Mouse (Mus musculus): Measurements from ENCODE around the gene Tpm3. TPM values are rescaled to one million over a fixed set of nuclear protein-coding genes. Genes with fewer than 3 reads are reported as not detected.

The Tpm3 gene
- polyA plus RNA-seq, 1 experiment from 2014 or later: 162 TPM

DNA sequence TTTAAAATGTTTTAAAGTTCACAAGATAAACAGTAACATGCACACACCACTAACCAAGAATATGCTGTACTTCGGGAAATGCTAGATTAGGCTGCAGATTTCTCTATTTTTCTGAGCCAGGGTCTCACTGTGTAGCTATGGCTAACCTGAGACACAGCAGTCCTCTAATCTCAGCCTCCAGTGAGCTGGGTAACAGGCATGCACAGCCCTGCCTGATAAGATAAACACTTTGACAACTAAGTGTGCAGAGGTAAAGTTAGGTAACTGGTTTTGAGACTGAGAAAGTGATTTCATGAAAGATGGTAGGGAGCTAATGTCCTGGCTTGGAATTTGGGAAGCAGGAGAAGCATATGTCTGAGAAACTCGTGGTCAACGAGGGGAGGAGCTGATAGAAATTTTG is 22.0 kb downstream of the Tpm3 start:
- WGBS (ENCODE audit: insufficient replicate concordance): 62% methylated on average over 3 of the region's 3 CpGs
- Histone ChIP-seq H3K9me3 (replicated peaks; ENCODE audit: control insufficient read depth, low read length) (no peaks in the 10 kb centered on the region), H3K4me3 (ENCODE audit: low read depth, low read length) (no peak overlapping the region), H3K36me3 (ENCODE audit: control insufficient read depth, insufficient read depth) (peaks cover 25% of the 10 kb centered on the region), H3K27ac (ENCODE audit: low read length) (no peak overlapping the region), H3K9ac (ENCODE audit: low read depth, low read length) (no peak overlapping the region), H3K4me2 (ENCODE audit: low read depth, low read length) (no peak overlapping the region), H3K4me1 (ENCODE audit: control insufficient read depth, low read depth, low read length) (no peaks in the 10 kb centered on the region), H3K27me3 (ENCODE audit: control insufficient read depth, insufficient read depth, low read depth, low read length) (no peaks in the 10 kb centered on the region)
- no peak for ATAC-seq (ENCODE audit: low read depth)

DNA sequence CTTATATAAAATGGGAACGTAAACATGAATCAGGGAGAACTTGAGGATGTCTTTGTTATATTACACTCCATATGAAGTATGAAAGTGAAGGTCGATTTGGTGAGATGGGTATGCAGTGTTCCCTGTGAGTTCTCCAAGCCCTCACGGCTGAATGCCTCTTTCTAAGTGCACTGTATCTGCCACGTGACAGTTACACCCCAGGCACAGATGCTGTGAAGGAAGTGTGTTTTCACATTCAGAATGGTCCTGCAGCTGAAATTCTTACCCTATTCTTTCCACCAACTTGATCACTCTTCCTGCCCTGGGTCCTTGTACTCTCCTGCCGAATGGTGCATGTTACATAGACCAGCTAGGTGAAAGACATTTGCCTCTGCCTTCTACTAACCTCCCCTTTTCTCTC is 25.5 kb downstream of the Tpm3 start:
- Histone ChIP-seq H3K27ac (ENCODE audit: low read length) (no peak overlapping the region), H3K9ac (ENCODE audit: low read depth, low read length) (no peak overlapping the region), H3K4me2 (ENCODE audit: low read depth, low read length) (no peak overlapping the region), H3K4me1 (ENCODE audit: control insufficient read depth, low read depth, low read length) (no peaks in the 10 kb centered on the region), H3K27me3 (ENCODE audit: control insufficient read depth, insufficient read depth, low read depth, low read length) (no peaks in the 10 kb centered on the region), H3K9me3 (replicated peaks; ENCODE audit: control insufficient read depth, low read length) (no peaks in the 10 kb centered on the region), H3K36me3 (ENCODE audit: control insufficient read depth, insufficient read depth) (peaks cover 6% of the 10 kb centered on the region; the same call in 1 of the 2 replicates), H3K4me3 (ENCODE audit: low read depth, low read length) (no peak overlapping the region)
- 73% methylated on average over 5 of the region's 5 CpGs for WGBS (ENCODE audit: insufficient replicate concordance)
- no peak for ATAC-seq (ENCODE audit: low read depth)

- H3K9me3 ChIP-seq (replicated peaks; ENCODE audit: control insufficient read depth, low read length): no peaks in the 10 kb centered on the region
- H3K36me3 ChIP-seq (ENCODE audit: control insufficient read depth, insufficient read depth): peaks cover 6% of the 10 kb centered on the region; the same call in 1 of the 2 replicates
- no peak overlapping the region for H3K27ac ChIP-seq (ENCODE audit: low read length)
- no peak overlapping the region for H3K9ac ChIP-seq (ENCODE audit: low read depth, low read length)
- H3K4me2 ChIP-seq (ENCODE audit: low read depth, low read length): no peak overlapping the region
- no peak for ATAC-seq (ENCODE audit: low read depth)
- no peaks in the 10 kb centered on the region for H3K4me1 ChIP-seq (ENCODE audit: control insufficient read depth, low read depth, low read length)
- no peaks in the 10 kb centered on the region for H3K27me3 ChIP-seq (ENCODE audit: control insufficient read depth, insufficient read depth, low read depth, low read length)
- H3K4me3 ChIP-seq (ENCODE audit: low read depth, low read length): no peak overlapping the region
- WGBS (ENCODE audit: insufficient replicate concordance): 71% methylated on average over 3 of the region's 3 CpGs
These were observed 28.6 kb downstream of the Tpm3 start for GRCm38 (mm10) chr3:90101010-90101409.

DNA sequence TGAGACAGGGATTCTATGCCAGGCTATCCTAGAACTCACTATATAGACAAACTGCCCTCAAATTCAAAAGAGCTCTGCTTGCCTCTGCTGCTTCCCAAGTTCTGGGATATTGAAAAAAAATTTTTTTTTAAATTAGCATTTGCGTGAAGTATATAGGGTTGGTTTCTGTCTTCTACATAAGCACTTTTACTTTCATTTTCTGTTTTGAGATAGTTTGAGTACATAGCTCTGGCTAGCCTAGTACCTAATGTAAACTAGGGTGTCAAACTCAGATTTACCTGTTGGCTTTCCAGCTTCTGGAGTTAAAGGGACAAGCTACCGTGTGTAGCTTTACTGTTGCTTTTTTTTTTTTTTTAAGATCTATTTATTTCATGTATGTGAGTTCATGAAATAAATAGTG is 29.2 kb downstream of the Tpm3 start:
- Histone ChIP-seq H3K27ac (ENCODE audit: low read length) (no peak overlapping the region), H3K4me1 (ENCODE audit: control insufficient read depth, low read depth, low read length) (no peaks in the 10 kb centered on the region), H3K4me2 (ENCODE audit: low read depth, low read length) (no peak overlapping the region), H3K27me3 (ENCODE audit: control insufficient read depth, insufficient read depth, low read depth, low read length) (no peaks in the 10 kb centered on the region), H3K36me3 (ENCODE audit: control insufficient read depth, insufficient read depth) (peaks cover 6% of the 10 kb centered on the region; the same call in 1 of the 2 replicates), H3K4me3 (ENCODE audit: low read depth, low read length) (no peak overlapping the region), H3K9me3 (replicated peaks; ENCODE audit: control insufficient read depth, low read length) (no peaks in the 10 kb centered on the region), H3K9ac (ENCODE audit: low read depth, low read length) (no peak overlapping the region)
- 76% methylated on average over 2 of the region's 2 CpGs for WGBS (ENCODE audit: insufficient replicate concordance)
- no peak for ATAC-seq (ENCODE audit: low read depth)

- Histone ChIP-seq H3K4me2 (ENCODE audit: low read depth, low read length) (no peak overlapping the region), H3K4me1 (ENCODE audit: control insufficient read depth, low read depth, low read length) (no peaks in the 10 kb centered on the region), H3K27ac (ENCODE audit: low read length) (no peak overlapping the region), H3K27me3 (ENCODE audit: control insufficient read depth, insufficient read depth, low read depth, low read length) (no peaks in the 10 kb centered on the region), H3K4me3 (ENCODE audit: low read depth, low read length) (no peak overlapping the region), H3K36me3 (ENCODE audit: control insufficient read depth, insufficient read depth) (peaks cover 6% of the 10 kb centered on the region; the same call in 1 of the 2 replicates), H3K9me3 (replicated peaks; ENCODE audit: control insufficient read depth, low read length) (no peaks in the 10 kb centered on the region), H3K9ac (ENCODE audit: low read depth, low read length) (no peak overlapping the region)
- WGBS (ENCODE audit: insufficient replicate concordance): 65% methylated on average over 2 of the region's 2 CpGs
- no peak for ATAC-seq (ENCODE audit: low read depth)
These were observed 29.8 kb downstream of the Tpm3 start for GRCm38 (mm10) chr3:90102239-90102638.

GRCm38 (mm10) chr3:90103176-90103575 is 30.7 kb downstream of the Tpm3 start:
- Histone ChIP-seq H3K27me3 (ENCODE audit: control insufficient read depth, insufficient read depth, low read depth, low read length) (no peaks in the 10 kb centered on the region), H3K4me3 (ENCODE audit: low read depth, low read length) (no peak overlapping the region), H3K4me1 (ENCODE audit: control insufficient read depth, low read depth, low read length) (no peaks in the 10 kb centered on the region), H3K27ac (ENCODE audit: low read length) (no peak overlapping the region), H3K36me3 (ENCODE audit: control insufficient read depth, insufficient read depth) (peaks cover 5% of the 10 kb centered on the region; the same call in 1 of the 2 replicates), H3K9ac (ENCODE audit: low read depth, low read length) (no peak overlapping the region), H3K9me3 (replicated peaks; ENCODE audit: control insufficient read depth, low read length) (no peaks in the 10 kb centered on the region), H3K4me2 (ENCODE audit: low read depth, low read length) (no peak overlapping the region)
- no peak for ATAC-seq (ENCODE audit: low read depth)
- WGBS (ENCODE audit: insufficient replicate concordance): 81% methylated on average over 2 of the region's 2 CpGs

DNA sequence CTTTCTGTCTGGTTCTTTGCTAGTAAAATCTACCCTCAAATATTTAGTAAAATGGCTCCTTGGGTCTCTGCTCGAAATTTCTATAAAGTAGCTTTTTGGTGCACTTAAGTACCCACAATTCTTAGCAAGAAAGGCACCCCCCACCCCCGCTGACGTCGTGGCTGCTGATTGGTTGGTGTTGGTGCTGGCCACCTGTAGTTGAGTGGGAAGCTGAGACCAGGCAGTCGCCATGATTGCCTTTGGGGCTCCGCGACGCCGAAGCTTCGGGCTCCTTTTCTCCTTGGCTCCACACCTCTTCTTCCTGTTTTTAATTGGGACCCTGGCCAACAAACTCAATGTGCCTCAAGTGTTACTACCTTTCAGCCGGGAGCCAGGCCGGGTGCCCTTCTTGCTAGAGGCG is 31.5 kb downstream of the Tpm3 start, which contains the start of gene Nup210l:
Gene Nup210l (plus strand): TSS at position 195 of the 400 bp plus-strand sequence.
- no peak within 1 kb of the TSS for H3K9ac ChIP-seq (ENCODE audit: low read depth, low read length)
- no peaks in the 10 kb centered on the region for H3K9me3 ChIP-seq (replicated peaks; ENCODE audit: control insufficient read depth, low read length)
- H3K4me1 ChIP-seq (ENCODE audit: control insufficient read depth, low read depth, low read length): no peaks in the 10 kb centered on the region
- H3K27me3 ChIP-seq (ENCODE audit: control insufficient read depth, insufficient read depth, low read depth, low read length): no peaks in the 10 kb centered on the region
- WGBS (ENCODE audit: insufficient replicate concordance): 81% methylated on average over 13 of the region's 13 CpGs
- ATAC-seq (ENCODE audit: low read depth): no peak
- H3K4me3 ChIP-seq (ENCODE audit: low read depth, low read length): no peak within 1 kb of the TSS
- peaks cover 4% of the 10 kb centered on the region; the same call in 1 of the 2 replicates for H3K36me3 ChIP-seq (ENCODE audit: control insufficient read depth, insufficient read depth)
- H3K4me2 ChIP-seq (ENCODE audit: low read depth, low read length): no peak within 1 kb of the TSS
- no peak within 1 kb of the TSS for H3K27ac ChIP-seq (ENCODE audit: low read length)

DNA sequence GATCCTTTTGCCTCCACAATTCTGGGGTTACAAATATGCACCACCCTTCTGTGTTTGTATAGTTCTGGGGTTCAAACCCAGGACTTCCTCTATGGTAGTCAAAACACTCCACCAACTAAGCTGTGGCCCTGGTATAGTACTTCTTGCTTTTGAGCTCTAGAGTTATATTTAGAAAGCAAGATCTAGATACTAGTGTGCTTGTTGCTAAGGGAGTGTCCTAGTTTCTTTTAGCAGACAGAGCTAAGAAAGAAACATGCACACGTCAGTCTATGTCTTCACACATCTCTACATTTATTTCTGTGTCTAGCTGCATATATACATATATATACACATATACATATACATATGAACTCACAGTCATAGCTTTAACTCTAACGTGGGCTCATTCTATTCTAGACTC is 39.3 kb downstream of the Tpm3 start:
- 54% methylated on average over 2 of the region's 2 CpGs for WGBS (ENCODE audit: insufficient replicate concordance)
- no peaks in the 10 kb centered on the region for H3K27me3 ChIP-seq (ENCODE audit: control insufficient read depth, insufficient read depth, low read depth, low read length)
- H3K4me1 ChIP-seq (ENCODE audit: control insufficient read depth, low read depth, low read length): no peaks in the 10 kb centered on the region
- ATAC-seq (ENCODE audit: low read depth): no peak
- no peak overlapping the region for H3K9ac ChIP-seq (ENCODE audit: low read depth, low read length)
- H3K4me3 ChIP-seq (ENCODE audit: low read depth, low read length): no peak overlapping the region
- H3K36me3 ChIP-seq (ENCODE audit: control insufficient read depth, insufficient read depth): no peaks in the 10 kb centered on the region
- H3K9me3 ChIP-seq (replicated peaks; ENCODE audit: control insufficient read depth, low read length): no peaks in the 10 kb centered on the region
- no peak overlapping the region for H3K27ac ChIP-seq (ENCODE audit: low read length)
- H3K4me2 ChIP-seq (ENCODE audit: low read depth, low read length): no peak overlapping the region

DNA sequence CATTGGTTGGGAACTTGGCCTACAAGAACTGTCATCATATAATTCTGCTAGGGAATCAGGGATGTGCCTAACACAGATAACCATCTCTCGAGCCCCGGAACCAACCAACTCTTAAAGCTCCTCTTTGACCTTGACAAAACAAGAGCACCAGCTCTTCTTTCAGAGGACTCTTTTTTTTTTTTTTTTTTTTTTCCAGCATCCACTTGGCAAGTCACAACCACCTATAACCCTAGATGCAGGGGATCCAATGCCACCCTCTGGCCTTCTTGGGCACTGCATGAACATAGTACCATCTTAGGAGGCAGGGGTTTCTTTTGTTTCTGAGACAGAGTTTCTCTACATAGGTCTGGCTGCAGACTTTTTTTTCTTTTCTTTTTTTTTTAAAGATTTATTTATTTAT is 41.9 kb downstream of the Tpm3 start:
- H3K4me2 ChIP-seq (ENCODE audit: low read depth, low read length): no peak overlapping the region
- no peaks in the 10 kb centered on the region for H3K4me1 ChIP-seq (ENCODE audit: control insufficient read depth, low read depth, low read length)
- no peaks in the 10 kb centered on the region for H3K27me3 ChIP-seq (ENCODE audit: control insufficient read depth, insufficient read depth, low read depth, low read length)
- H3K9ac ChIP-seq (ENCODE audit: low read depth, low read length): no peak overlapping the region
- no peak overlapping the region for H3K27ac ChIP-seq (ENCODE audit: low read length)
- no peaks in the 10 kb centered on the region for H3K9me3 ChIP-seq (replicated peaks; ENCODE audit: control insufficient read depth, low read length)
- no peak overlapping the region for H3K4me3 ChIP-seq (ENCODE audit: low read depth, low read length)
- ATAC-seq (ENCODE audit: low read depth): no peak
- 80% methylated on average over 2 of the region's 2 CpGs for WGBS (ENCODE audit: insufficient replicate concordance)
- H3K36me3 ChIP-seq (ENCODE audit: control insufficient read depth, insufficient read depth): no peaks in the 10 kb centered on the region
